Mouse (Mus musculus): ENCODE results near the gene Gpr183. TPM values are rescaled to one million over a fixed set of nuclear protein-coding genes. Genes with fewer than 3 reads are reported as not detected.

The Gpr183 gene
- polyA plus RNA-seq, 1 experiment, result not detected

DNA sequence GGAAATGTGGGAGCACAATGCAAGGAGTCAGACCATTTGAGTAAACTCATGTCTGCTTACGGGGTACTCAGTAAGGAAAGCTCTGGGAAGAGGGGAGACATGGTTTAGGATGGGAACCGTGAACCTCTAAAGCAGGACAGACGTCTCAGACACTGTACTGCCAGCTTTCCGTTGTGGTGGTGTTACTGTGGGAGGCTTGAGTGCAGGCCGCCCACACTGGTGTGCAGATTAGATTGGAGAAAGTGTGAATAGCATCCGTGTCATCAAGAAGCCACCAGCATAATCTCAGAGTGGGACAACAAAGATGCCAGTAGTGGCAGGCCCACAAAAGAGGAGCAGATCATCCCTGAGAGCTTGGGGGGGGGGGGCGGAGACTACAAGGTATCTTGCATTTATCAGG lies 37.2 kb upstream of the Gpr183 start:
- Histone ChIP-seq H3K4me1 (ENCODE audit: control insufficient read depth, insufficient read depth, low read length) (no peaks in the 10 kb centered on the region), H3K27ac (ENCODE audit: insufficient read depth, low read depth, low read length) (no peak overlapping the region), H3K4me3 (ENCODE audit: insufficient read depth, low read depth, low read length) (no peak overlapping the region)
- TF ChIP-seq POLR2A (IDR thresholded peaks at IDR 0.05; ENCODE audit: insufficient read depth, low read depth, low read length) (no peak), CTCF (IDR thresholded peaks at IDR 0.05; ENCODE audit: insufficient read depth, low read depth, low read length) (no peak)
- WGBS, result 84% methylated on average over 7 of the region's 7 CpGs

DNA sequence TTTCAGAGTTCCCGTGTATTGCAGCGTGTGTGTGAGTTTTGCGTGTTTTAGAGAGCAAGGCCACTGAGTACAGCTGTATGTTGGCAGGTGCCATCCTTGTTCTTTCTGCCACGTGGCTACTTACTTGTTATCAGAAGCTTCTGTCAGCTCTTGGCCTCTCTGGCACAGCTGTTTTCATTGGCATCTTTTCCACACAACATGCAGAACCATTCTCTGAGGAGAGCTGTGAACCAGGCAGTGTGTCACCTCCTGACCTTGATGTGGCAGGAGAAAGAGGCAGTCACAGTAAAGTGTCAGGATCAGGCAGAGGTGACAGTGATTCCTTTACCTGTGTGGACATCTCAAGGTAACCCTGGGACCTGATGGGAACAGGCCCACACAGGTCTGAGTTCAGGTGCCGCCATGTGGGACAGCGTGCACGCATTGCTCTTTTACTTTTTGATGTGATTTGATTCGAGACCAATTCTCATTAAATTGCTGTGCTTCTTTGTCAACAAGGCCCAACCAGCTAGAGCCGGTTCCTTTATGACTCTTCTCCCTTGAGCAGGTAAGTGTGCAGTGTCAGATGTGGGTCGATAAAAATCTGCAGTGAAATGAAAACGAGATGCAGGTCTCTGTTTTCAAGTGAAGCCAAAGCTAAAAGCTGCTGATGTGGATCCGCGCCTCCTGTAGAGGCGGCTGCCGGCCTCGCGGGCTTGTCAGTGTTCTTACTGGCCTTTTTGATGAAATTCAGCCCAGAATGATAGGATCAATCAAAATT lies 35.5 kb upstream of the Gpr183 start:
- Histone ChIP-seq H3K27ac (ENCODE audit: insufficient read depth, low read depth, low read length) (no peak overlapping the region), H3K4me3 (ENCODE audit: insufficient read depth, low read depth, low read length) (no peak overlapping the region), H3K4me1 (ENCODE audit: control insufficient read depth, insufficient read depth, low read length) (no peaks in the 10 kb centered on the region)
- WGBS, result 90% methylated on average over 17 of the region's 17 CpGs
- no peak for TF ChIP-seq CTCF (IDR thresholded peaks at IDR 0.05; ENCODE audit: insufficient read depth, low read depth, low read length)
- TF ChIP-seq POLR2A (IDR thresholded peaks at IDR 0.05; ENCODE audit: insufficient read depth, low read depth, low read length), result no peak

DNA sequence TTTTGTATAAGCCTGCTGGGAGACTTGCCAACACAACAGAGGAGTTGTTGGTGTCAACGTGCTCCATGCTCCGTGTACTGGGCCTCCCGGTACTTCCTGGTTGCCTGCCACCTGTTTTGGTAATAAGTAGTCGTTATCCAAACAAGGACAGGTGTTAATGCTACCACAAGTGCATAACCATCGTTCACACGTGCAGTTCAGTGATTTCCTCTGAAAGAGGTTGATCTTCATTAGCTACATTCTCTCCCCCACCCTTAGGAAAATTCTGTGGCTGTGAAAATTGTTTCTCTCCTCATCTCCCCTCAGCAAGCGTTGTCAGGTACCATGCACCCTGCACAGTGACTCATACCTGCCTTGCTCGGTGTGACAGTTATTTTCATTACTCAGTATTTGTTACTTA lies 34.5 kb upstream of the Gpr183 start:
- WGBS, result 54% methylated on average over 8 of the region's 8 CpGs
- TF ChIP-seq CTCF (IDR thresholded peaks at IDR 0.05; ENCODE audit: insufficient read depth, low read depth, low read length) (no peak), POLR2A (IDR thresholded peaks at IDR 0.05; ENCODE audit: insufficient read depth, low read depth, low read length) (no peak)
- no peak overlapping the region for H3K4me3 ChIP-seq (ENCODE audit: insufficient read depth, low read depth, low read length)
- H3K27ac ChIP-seq (ENCODE audit: insufficient read depth, low read depth, low read length), result no peak overlapping the region
- H3K4me1 ChIP-seq (ENCODE audit: control insufficient read depth, insufficient read depth, low read length), result no peaks in the 10 kb centered on the region

DNA sequence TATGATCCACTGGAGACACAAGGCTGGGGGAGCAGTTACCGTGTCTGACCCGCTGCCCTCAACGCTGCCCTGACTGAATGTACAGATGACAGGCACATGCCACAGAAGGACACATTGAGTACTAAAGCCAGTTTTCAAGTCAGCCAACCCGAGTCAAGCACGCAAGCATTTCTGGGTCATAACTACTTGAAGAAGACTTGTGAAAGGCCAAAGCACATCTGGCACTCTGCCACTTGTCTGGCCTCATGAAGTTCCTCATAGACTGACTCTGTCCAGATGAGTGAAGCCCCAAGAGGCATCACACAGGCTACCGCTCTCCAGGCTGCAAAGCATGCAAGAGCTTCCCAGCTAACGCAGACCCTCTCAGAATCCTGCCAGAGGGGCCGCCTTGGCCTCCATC lies 31.8 kb upstream of the Gpr183 start:
- Histone ChIP-seq H3K4me3 (ENCODE audit: insufficient read depth, low read depth, low read length) (no peak overlapping the region), H3K4me1 (ENCODE audit: control insufficient read depth, insufficient read depth, low read length) (0 out of 2 replicates have a peak, but pooled peaks cover 4% of the 10 kb centered on the region), H3K27ac (ENCODE audit: insufficient read depth, low read depth, low read length) (no peak overlapping the region)
- TF ChIP-seq POLR2A (IDR thresholded peaks at IDR 0.05; ENCODE audit: insufficient read depth, low read depth, low read length), result no peak
- no peak for TF ChIP-seq CTCF (IDR thresholded peaks at IDR 0.05; ENCODE audit: insufficient read depth, low read depth, low read length)
- 95% methylated on average over 8 of the region's 8 CpGs for WGBS

DNA sequence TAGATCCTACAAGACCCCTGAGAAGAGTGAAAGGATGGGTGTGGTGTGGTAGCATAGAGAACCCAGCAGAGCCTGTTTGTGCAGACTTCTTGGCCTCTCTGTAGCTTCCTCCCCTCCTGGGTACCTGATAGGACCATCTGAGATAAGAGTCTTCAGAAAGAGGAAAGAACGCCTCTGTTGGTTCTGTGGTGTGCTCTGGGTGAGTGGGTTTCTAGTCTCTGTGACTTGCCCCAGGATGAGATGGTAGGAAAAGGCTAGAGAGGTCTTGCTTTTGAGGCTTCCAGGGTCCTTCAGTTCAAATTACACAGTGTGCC lies 30.5 kb upstream of the Gpr183 start:
- Histone ChIP-seq H3K4me3 (ENCODE audit: insufficient read depth, low read depth, low read length) (no peak overlapping the region), H3K4me1 (ENCODE audit: control insufficient read depth, insufficient read depth, low read length) (0 out of 2 replicates have a peak, but pooled peaks cover 4% of the 10 kb centered on the region), H3K27ac (ENCODE audit: insufficient read depth, low read depth, low read length) (no peak overlapping the region)
- 74% methylated on average over 1 of the region's 1 CpGs for WGBS
- TF ChIP-seq CTCF (IDR thresholded peaks at IDR 0.05; ENCODE audit: insufficient read depth, low read depth, low read length) (no peak), POLR2A (IDR thresholded peaks at IDR 0.05; ENCODE audit: insufficient read depth, low read depth, low read length) (no peak)

DNA sequence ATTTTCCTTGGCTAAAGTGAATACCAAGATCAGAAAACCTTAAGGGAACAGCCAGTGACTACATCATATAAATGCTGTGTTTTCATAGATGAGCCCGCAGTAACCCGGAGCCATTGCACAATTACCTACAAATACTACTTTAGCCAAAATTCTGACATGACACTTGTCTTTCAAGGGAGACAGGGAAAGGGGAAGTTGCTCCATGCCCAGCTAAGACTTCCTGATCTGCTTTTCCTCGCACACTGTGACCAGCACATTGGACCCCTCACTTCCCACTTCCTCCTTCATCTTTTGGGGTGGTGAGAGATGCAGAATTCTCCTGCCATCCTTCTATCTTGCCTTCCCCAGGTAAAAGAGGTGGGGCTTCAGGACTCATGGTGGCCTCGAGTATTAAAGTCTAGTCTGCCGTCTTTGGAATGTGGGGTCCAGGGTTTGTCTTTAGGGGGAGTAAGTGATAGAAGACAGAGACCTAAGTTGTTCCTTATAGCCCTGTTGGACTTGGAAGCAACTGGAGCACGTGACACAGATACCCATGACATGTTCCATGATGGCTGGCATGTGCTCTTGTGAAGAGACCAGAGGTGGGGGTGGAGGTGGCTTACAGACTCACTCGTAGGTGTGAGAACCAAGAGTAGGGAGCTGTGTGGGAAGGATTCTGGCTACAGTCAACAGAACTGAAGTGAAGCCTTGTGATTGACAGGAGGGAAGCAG lies 30.0 kb upstream of the Gpr183 start:
- Histone ChIP-seq H3K4me3 (ENCODE audit: insufficient read depth, low read depth, low read length) (no peak overlapping the region), H3K4me1 (ENCODE audit: control insufficient read depth, insufficient read depth, low read length) (0 out of 2 replicates have a peak, but pooled peaks cover 4% of the 10 kb centered on the region), H3K27ac (ENCODE audit: insufficient read depth, low read depth, low read length) (no peak overlapping the region)
- no peak for TF ChIP-seq POLR2A (IDR thresholded peaks at IDR 0.05; ENCODE audit: insufficient read depth, low read depth, low read length)
- no peak for TF ChIP-seq CTCF (IDR thresholded peaks at IDR 0.05; ENCODE audit: insufficient read depth, low read depth, low read length)
- 90% methylated on average over 7 of the region's 7 CpGs for WGBS

DNA sequence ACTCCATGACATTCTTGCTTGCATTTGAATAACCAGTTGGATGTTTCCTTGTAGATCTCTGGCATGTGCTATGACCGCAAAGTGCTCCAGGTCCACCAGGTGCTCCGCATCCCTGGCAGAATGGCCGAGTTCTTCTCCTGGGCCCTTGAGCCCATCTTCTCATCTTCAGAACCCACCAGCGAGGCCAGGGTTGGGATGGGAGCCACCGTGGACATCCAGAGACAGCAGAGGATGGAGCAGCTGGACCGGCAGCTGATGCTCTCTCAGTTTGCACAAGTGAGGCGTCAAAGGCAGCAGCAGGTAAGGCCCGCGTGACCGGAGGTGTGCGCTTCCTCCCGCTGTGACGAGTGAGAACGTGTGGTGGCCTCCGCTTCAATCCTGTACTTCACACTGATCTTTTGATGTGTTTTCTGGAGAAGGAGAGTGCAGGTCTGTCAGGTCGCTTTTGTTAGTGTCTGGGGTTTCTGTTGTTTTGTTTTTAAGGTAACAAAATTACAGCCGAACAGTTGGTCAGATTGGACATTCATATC lies 29.2 kb upstream of the Gpr183 start:
- no peak overlapping the region for H3K4me3 ChIP-seq (ENCODE audit: insufficient read depth, low read depth, low read length)
- TF ChIP-seq POLR2A (IDR thresholded peaks at IDR 0.05; ENCODE audit: insufficient read depth, low read depth, low read length) (no peak), CTCF (IDR thresholded peaks at IDR 0.05; ENCODE audit: insufficient read depth, low read depth, low read length) (no peak)
- 0 out of 2 replicates have a peak, but pooled peaks cover 4% of the 10 kb centered on the region for H3K4me1 ChIP-seq (ENCODE audit: control insufficient read depth, insufficient read depth, low read length)
- no peak overlapping the region for H3K27ac ChIP-seq (ENCODE audit: insufficient read depth, low read depth, low read length)
- 94% methylated on average over 17 of the region's 17 CpGs for WGBS

DNA sequence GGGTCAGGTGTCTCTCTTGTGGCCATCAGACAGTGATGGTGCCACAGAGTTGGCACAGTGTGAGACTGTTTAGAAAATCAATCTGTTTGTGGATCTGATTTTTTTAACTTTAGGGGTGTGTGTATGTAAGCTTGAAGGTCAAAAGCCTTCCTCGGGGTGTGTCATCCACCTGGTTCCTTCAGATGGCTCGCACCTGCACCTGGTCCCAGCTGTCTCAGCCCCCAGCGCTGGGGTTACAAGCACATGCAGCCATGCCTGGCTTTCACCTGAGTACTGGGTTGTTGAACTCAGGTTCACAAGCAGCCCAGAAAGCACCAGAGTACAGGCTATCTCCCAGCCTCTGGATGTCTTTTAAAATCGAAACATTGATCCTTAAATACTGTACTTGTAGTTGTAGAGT lies 28.6 kb upstream of the Gpr183 start:
- TF ChIP-seq POLR2A (IDR thresholded peaks at IDR 0.05; ENCODE audit: insufficient read depth, low read depth, low read length), result no peak
- TF ChIP-seq CTCF (IDR thresholded peaks at IDR 0.05; ENCODE audit: insufficient read depth, low read depth, low read length), result no peak
- WGBS, result 92% methylated on average over 4 of the region's 4 CpGs
- Histone ChIP-seq H3K4me3 (ENCODE audit: insufficient read depth, low read depth, low read length) (no peak overlapping the region), H3K4me1 (ENCODE audit: control insufficient read depth, insufficient read depth, low read length) (0 out of 2 replicates have a peak, but pooled peaks cover 4% of the 10 kb centered on the region), H3K27ac (ENCODE audit: insufficient read depth, low read depth, low read length) (no peak overlapping the region)
